Mouse (Mus musculus) bone marrow macrophage, adult 2 months (primary cell): Measurements from ENCODE around the gene Kif18b.

Source experiments
- CTCF ChIP-seq: IDR thresholded peaks from 2 replicates; pipeline ENCODE4 v1.5.1; 2012; ENCODE audit warnings: low read depth, mild to moderate bottlenecking, low read length, moderate library complexity
- POLR2A ChIP-seq: IDR thresholded peaks from 2 replicates; pipeline ENCODE4 v1.6.1; 2012; ENCODE audit warnings: mild to moderate bottlenecking, low read depth, low read length, borderline replicate concordance

DNA sequence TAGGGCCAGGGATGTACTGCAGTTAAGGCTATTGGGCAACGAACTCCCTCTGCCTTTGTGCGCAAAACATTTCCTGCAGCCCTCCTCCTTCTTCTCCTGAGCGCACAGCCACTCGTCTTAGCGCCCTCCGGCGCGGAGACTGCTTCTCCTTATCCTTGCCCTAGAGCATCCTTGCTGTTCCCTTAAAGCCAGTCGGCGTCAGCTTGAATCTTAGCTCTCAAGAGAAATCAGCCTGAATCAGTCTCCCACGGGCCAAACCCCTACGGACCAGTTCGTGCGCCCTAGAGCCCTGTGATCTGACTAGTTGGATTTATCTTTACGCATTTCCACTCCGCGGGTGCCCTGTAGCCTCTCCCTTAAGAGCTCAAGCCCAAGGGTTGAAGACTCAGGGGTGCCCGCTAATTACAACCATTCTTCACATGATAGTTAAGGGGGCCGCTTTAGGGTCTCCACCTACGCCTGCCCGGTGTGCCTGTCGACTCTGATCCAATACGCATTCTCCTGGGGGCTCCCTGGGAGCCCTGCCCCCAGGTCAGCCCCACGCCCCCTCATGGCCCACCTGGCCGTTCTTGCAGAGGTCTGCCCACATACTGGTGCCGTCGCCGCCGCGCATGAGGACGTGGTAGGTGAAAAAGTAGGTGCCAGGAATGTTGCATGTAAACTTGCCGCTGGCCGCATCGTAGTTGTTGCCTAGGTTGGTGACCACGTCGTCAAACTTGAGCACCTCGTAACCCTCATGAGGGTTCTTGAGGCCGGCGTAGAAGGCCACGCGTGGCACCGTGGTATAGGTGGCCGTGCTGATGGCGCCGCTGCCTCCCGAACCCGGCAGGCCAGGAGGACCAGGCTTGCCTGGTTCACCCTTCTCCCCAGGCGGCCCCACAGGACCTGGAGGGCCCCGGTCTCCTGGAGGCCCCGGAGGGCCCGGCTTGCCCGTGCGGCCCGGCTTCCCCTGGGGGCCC, 20.7 kb upstream of the Kif18b start:
- no peak for TF ChIP-seq POLR2A
- no peak for TF ChIP-seq CTCF
